Mouse (Mus musculus) CD4-positive, CD25-positive, alpha-beta regulatory T cell, adult 2 months (primary cell): ENCODE measurements at regions not wholly inside any gene's neighbourhood (a gene's known extent, or its start where the extent isn't known, plus 50 kb on each side); places are given as distances from the start of the nearest gene placed in this dataset.

Experiments
- DNase-seq: peaks from one replicate; pipeline ENCODE4 v3.0.0-alpha.2; 2012; ENCODE audit warnings: low read depth, low spot score

DNA sequence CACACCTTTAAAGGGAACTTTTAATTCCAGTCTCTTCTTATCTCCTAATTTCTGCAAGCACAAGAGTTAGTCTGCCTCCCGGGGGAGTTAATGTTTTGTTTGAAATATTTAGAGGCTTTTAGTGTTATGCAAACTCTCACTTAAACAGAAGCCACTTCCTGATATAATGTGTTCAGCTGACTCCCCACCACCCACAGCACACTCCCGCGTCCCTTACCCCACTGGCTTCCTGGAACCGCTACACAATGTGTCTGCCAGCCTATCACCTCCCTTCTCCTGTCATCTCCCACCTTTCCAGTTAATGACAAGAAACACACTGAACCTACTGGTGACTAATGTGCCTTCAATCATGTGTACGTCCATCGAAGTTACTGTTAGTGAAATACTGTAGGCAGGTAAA is 276.5 kb downstream of the Rps29 start:
- no peak for DNase-seq

DNA sequence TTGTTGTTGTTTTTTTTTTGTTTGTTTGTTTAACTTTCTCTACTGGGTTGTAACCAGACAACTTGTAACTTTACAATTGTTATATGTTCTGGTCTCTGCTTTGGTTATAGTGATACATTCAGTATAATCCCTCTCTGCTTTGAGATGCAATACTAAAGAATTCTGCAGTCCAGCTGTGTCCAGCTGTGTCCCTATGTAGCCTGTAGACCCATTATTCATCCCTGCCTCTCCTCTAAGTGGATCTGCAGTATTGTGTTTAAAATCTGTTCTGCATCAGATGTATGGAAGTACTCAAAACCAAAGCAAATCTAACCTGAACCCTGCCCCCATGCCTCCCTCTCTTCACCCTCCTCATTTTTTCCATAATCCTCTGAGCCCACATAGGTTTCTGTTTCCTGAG is 279.6 kb downstream of the Rps29 start:
- no peak for DNase-seq

DNA sequence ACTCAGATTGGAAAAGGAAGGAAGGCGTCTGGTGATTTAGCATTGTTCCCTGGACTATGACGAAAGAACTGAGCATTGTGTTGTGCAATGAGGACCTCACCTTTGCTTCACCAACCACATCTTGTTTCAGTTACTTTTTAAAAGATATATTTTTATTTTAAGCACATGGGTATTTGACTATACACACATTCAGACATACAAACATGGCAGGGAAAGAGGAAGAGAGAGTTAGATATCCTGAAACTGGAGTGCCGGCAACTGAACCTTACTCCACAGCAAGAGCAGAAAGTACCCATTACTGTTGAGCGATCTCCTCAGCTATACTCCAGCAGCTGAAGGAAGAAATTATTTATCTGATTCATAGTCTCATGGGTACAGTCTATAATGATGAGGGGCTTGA is 287.7 kb downstream of the Rps29 start:
- DNase-seq = no peak

DNA sequence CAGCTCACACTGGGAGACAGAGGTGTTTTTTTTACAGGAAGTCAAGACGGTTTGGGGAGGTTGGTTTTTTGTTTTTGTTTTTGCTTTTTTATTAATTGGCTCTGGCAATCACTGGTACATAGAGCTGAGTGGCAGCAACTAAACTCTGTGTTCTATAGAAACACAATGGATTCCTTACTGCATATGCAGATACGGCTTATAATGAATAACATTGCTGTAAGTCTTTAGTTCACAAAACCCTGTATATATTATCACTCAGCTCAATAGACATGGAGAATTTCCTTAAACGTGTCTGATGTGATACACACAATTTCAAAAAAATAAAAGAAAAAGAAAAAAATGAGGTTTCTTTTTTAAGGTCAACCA is 296.0 kb downstream of the Rps29 start:
- DNase-seq = no peak

DNA sequence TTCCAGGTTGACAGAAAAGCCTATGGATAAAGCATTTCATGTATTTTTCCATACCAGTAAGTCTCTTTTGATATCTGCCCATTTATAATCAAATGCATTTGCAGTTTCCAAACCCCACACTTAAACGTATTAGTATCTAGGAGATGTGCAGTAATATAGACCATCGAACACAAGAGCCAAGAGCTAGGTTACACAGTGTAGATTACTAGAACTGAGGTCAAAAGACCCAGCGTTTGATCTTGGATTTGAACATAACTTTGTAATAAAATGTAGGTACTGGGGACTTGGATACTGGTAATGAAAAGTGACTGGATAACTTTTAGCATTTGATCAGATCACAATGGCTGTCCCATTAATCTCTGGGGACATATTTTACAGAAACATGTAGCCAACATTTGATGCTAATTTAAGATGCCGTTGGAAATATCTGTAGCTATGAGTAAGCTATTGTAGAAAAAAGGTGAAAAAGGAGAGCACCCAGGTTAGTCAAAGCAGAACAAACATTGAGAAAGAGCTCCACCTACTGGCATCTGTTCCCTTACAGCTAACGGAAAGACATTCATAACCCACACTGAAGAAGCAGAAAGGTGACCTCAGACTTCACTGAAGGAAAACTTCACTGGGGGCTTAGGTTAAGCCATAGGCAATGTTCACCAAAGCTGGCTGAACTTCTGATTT is 296.5 kb downstream of the Rps29 start:
- DNase-seq = peak; percentile 1

DNA sequence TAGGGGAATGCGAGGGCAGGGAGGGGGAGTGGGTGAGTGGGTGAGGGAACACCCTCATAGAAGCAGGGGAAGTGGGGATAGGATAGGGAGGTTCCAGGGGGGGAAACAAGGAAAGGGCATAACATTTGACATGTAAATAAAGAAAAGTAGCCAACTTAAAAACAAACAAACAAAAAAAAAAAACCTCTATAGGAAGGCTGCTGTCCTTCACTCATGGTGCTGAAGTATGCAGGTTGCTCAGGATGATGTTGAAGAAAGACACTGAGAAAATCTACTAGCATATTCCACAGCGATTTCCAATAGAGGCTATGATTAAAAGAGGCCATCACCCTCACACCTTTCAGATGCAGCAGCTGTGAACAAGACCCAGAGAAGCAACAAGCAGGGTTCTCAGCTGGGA is 298.7 kb downstream of the Rps29 start:
- no peak for DNase-seq

DNA sequence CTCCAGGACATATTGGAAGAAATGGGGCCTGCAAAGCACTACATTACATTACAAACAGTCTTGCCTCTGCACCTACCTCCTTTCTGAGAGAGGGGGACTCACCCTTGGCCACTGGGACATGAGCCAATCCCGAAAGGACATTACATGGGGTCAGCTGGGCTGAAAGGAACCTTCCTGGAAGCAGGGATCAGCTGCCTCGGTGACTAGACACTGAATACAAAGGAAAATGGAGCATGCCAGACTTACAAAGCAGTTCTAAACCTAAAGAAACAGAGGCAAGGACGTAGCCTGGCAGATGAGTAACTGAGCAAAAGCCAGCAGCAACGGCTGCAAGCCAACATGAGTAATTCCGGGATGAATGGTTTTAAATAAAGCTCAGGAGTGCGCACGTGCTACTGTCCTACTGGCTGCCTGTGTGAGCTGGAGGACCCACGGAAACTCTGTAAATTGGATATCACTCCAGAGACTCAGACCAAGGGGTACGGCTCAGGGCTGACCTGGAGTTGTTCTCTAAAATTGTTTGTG is 309.3 kb downstream of the Rps29 start:
- DNase-seq = no peak

DNA sequence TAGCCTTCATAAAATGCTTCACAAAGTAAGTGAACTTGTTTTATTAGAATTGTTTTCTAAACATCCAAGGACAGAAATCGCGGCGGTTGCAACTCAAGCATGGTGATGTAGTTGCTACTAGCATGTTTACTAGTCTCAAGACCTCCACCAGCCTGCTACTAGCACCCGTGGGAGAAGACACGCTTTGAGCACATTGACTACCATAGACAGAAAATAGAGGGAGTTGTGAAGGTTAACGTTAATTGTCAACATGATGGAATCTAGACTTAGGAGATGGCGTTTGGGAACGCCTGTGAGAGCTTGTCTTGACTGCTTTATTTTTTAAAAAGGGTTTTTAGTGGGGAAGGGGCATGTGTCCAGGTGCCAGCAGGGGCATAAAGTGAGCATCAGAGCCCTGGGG is 318.2 kb downstream of the Rps29 start:
- DNase-seq = no peak

DNA sequence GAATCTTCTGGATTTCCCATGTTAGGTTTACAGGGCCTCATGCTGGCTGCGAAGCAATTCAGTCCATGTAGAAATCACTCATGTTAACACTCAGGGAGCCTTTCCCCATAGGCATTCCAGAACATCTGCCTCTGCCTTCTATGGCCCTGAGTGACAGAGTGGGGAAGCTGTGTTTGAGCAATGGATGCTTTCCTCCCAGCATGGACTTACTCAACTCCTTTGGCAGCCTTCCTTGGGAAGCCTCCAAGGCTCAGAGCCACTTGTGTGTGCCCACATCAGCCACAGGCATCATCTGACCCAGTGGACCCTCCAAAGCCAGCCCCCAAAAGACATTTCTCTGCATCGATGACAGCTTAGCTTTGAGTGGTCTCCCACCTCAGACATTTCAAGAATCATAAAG is 318.8 kb downstream of the Rps29 start:
- DNase-seq = no peak

DNA sequence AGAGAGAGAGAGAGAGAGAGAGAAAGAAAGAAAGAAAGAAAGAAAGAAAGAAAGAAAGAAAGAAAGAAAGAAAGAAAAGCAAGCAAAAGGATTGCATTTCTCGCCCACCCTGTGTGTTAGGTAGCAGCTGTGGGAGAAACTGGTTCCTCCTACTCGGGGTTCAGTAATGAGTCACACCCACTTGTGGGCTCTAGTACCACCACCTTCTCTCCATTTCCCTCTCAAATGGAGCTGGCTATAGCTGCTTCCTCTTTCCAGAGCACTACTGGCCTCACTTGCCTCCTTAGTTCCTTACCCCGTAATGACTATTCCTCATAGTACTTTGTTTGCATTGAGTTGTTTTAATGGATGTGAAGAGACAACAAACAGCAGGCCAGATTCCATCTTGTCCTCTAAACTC is 323.0 kb downstream of the Rps29 start:
- no peak for DNase-seq

DNA sequence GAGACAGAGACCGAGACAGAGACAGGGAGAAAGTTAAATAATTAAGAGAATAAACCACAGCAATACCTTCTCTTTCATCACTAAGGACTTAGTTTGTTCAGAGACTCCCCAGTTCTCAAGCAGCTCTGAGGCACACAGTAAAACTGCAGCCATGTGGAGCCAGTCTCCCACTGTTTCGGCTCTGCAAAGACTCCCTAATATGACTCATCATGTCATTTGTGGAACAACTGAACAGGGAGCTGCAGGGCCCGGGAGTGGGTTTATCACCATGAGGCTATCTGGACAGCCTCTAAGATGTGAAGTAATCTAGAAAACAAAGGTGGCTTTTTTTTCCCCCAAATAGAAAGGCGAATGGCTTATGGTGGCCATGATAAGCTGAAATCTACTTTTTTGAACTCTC is 325.1 kb downstream of the Rps29 start:
- DNase-seq = no peak

DNA sequence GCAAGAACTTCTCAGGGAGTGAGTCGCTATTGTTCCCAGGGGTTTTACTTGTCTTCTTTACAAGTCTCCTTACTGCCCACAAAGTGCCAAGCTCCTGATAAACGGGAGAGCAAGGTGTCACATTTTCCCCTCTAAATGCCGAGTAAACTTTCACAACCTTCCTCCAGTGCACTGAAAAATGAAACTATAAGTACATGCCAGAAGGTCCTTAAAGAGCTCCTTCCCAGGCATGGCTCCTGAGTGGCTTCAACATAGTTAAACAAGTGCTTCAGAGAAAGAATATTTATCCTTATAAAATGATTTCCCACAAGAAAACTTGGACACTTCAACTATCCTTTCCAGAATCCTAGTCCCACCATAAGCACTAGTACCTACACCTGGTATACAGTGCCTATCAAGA is 329.6 kb downstream of the Rps29 start:
- no peak for DNase-seq

DNA sequence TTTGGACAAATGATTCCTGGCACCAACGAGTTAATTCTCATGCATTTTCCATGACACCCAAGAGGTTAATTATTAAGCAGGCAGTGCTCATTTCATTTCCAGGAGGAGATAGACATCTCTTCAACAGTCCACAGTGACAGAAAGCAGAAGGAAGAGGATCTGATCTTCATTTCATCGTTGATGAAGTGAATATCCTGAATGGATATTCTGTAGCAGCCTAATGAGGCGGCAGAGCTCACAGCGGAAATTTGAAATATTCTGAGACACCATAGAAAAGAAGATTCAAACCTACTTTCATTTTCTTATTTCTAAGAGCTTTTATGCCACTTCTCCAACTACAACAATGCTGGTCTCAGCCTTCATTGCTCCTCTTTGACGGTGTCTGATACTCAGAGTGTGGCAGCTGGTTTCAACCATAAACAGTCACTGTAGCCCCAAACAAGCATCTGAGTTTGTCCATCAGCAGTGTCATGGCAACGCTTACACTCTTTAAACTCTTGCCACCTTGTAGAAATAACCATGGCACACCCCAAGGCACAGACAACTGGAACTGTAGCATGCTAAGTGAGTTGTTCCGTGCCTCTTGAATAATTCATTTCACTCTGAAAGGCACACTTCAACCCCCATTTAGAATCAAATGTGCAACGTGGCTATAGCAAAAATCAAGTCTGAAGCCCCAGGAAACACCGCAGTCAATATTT is 331.3 kb downstream of the Rps29 start:
- DNase-seq = no peak

DNA sequence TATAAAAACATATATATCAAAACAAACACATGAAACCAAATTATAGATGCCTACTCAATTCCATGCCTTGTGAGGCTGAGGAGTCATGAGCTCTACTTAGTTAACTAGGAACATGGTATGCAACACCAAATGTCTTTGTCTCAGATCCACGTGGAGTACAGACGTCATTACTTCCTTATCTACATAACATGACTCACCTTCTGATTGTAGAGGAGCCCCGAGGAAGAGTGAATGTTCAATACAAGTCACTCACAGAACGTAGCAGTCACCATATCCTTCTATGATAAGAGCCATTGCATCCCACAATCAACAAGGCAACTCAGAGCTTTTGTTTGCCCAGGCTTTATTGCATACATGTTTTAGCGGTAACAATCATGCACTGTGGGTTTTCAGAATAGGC is 364.6 kb downstream of the Rps29 start:
- no peak for DNase-seq

DNA sequence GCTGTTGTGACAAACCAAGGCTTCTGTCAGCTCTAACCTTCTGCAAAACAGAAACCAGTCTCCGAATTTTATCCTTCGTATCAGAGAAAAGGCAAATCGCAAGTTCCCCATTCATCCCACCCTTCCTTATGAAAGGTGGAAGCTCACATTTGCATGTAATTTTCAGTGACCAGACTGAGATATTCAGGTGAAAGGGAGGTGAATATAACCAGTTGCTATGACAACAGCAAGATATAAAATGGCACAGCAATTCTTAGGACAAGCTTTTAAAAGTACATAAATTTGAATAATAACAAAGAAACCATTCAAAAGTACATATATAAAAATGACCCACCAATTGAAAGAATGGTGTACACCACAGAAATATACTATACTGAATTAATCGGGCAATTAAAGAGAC is 375.4 kb downstream of the Rps29 start:
- DNase-seq = no peak

DNA sequence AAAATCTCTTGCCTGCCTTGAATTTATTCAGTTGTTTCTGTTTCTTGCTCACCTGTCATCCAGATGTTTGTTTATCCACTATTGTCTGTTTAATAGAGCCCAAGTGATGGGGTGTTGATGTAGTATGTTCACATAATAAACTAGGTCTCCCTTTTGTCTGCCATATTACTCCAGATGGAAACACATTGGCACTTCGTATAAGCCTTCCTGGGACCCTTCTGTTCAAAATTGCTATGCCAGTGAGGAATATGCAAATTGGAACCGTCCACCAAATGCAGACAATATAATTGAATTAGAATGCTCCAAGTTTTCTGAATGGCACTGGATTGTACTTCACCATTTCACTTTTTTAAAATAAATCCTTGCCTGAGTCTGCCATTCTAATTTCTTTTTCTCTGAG is 383.5 kb downstream of the Rps29 start:
- no peak for DNase-seq

DNA sequence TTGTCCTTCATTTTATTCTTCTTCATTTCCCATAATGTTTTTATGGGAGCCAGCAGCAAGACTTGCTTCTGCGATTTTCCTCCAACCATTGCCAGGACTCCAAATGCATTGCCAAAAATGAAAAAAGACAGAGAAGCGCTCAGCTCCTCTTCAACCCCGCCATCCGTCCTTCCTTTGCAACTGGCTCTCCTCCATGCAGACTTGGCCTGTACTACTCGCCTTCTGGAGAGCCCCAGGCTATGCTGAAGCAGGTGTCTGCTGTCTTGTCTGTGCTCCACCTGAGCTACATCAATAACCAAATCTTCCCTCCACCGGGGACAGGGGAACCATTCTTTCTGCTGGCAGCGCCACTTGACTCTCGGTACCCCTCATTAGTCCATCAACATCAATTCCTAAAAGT is 384.2 kb downstream of the Rps29 start:
- DNase-seq = no peak

DNA sequence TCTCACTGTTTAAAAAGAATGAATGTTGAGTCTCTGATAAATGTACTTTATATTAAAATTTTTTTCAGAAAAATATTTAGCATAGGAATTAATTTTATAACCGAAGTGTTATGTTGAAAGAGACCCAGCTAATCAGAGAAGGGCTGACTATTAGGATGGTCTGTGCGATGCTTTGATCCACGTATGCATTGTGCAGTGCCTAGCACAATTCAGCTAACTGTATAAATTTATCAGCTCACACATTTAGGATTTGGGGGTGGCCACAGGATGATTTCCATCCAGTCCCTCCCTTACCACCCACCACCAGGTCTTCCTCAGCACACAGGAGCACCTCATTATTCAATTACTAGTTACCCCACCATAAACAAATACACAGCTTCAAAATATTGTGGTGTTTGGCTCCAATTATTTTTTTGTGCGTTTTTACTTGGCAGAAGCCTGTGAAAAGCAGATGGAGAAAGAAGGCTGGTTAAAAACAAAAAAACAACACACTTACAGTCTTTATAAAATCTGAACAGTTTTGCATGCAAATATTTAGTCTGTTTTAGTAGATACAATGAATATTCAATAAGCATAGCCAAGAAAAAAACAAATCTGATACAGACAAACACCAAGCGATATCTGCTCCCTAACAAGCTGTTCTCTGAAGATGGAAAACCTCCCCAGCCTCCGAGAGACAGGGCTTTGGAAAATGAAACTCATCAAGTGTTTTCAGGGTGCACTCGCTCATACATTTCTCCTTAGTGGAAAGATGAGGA is 400.5 kb downstream of the Rps29 start:
- no peak for DNase-seq

DNA sequence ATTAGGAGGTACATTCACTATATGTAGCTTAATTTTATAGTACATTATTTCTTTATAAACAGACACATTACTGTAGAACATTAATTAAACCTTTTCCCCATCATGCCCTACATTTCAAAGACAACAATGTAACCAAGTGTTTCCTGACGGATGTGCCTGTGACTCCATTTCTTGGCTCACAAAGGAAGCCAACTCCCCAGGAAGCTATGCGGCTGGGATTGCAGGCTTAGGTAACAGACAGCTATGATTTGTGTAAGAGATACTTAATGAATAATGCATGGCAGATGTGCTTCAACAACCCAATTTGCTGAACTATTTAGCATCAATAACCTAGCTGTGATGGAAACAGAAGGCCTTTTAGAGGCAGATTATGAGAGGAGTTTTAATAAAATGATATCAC is 430.1 kb downstream of the Rps29 start:
- DNase-seq = no peak

DNA sequence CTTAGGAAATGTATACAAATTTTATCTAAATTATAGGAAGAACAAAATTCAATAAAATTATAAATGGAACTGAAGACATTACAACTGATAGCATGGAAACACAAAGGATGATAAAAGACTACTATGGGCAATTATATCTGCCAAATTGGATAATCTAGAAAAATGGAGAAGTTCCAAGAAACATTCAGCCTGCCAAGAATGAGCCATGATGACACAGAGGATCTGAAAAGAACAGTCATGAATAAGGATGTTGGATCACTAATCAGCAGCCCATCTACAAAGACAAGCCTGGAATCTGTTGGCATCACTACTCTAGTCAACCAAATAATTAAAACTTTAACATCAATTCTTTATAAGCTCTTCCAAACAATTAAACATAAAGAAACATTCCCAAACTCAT is 440.0 kb downstream of the Rps29 start:
- DNase-seq = no peak

DNA sequence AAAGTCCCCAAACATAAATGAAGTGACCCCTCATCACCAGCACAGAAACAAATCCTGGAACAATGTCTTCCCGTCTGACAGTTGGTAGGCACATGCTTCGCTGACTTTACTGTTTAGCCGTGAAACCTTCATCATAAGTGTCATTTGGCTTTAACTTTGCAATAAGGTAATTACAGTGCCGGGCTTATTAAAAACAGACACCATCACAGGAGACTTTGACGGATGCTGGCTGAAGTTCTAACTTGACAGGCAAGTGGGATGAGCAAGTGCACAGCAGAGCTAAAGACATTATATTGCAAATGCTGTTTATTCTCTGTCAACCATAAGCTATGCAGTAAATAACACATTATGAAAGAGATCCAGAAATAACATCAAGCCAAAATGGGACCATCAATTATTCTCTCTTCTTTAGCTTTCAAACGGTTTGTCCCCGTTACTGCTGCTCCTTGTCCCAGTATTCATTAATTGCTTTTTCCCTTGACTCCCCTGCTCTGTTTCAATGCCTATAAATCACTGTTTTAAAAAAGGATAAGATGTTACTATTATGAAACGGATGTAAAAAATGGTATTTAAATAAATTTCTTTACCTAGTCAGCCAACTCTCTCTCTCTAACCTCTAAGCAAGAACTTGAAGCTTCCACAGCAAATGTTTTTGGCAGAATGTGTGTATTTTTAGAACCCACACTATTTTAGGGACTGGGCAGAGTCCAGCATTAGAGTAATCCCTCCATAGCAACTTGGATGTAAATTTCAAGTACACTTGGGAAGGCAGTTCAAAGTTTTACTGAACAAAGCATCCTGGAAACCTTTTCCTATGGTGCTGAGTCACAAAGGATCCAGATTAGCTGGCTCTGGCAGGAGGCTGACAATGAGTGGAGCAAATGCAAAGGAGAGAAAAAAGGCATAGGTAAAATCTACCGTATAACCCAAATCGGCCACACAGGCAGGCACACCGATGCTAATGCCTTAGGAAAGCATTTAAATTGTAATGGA is 464.4 kb downstream of the Rps29 start:
- DNase-seq = no peak

DNA sequence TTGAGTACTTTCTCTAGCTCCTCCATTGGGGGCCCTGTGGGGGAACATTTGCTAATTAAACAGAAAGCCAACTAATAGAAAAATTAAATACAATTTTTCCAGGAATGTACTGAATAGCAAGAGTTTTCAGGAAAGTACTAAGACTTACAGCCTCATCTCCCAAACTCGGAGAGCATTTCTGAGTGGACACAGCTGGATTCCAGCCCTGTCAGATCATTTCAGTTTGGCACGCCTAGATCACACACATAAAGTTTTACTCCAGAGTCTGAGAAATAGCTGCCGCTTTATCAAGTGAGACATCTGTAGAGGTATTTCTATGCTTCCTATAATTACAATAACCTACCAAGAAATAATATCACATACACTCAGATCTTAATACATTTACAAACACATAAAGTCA is 470.7 kb downstream of the Rps29 start:
- no peak for DNase-seq
